Mouse (Mus musculus): ENCODE data around the gene Il25. TPM values are rescaled to one million over a fixed set of nuclear protein-coding genes. Genes with fewer than 3 reads are reported as not detected.

Gene Il25
- polyA plus RNA-seq, 1 experiment from 2014 or later: not detected

- 0 out of 2 replicates have a peak, but pooled peaks cover 3% of the 10 kb centered on the region for H3K36me3 ChIP-seq (ENCODE audit: control insufficient read depth, insufficient read depth, low read length)
- no peaks in the 10 kb centered on the region for H3K27me3 ChIP-seq (ENCODE audit: control insufficient read depth, insufficient read depth, low read length)
- DNase-seq (ENCODE audit: low spot score): no peak
- H3K9me3 ChIP-seq (ENCODE audit: control insufficient read depth, low read length): no peaks in the 10 kb centered on the region
- no peak overlapping the region for H3K4me2 ChIP-seq (replicated peaks; ENCODE audit: low read depth, low read length)
- no peaks in the 10 kb centered on the region; the same call in 1 of the 2 replicates for H3K4me1 ChIP-seq (replicated peaks; ENCODE audit: control insufficient read depth, insufficient read depth, low read length)
- WGBS: 72% methylated on average over 2 of the region's 2 CpGs
- H3K9ac ChIP-seq (ENCODE audit: low read depth, low read length): no peak overlapping the region
- no peak overlapping the region for H3K27ac ChIP-seq (ENCODE audit: low read depth, low read length)
- H3K4me3 ChIP-seq (ENCODE audit: low read depth, low read length): no peak overlapping the region
- ATAC-seq (ENCODE audit: low FRiP score): no peak
Observed at GRCm38 (mm10) chr14:54897445-54897844, 35.0 kb upstream of the Il25 start.

GRCm38 (mm10) chr14:54900383-54900782, 32.1 kb upstream of the Il25 start:
- H3K27me3 ChIP-seq (ENCODE audit: control insufficient read depth, insufficient read depth, low read length): no peaks in the 10 kb centered on the region
- ATAC-seq (ENCODE audit: low FRiP score): peak; percentile 50; the same call in 1 of the 2 replicates
- H3K9ac ChIP-seq (ENCODE audit: low read depth, low read length): no peak overlapping the region
- no peak overlapping the region for H3K4me3 ChIP-seq (ENCODE audit: low read depth, low read length)
- peak; percentile 86 for DNase-seq (ENCODE audit: low spot score)
- WGBS: 0% methylated on average over 3 of the region's 3 CpGs
- H3K9me3 ChIP-seq (ENCODE audit: control insufficient read depth, low read length): no peaks in the 10 kb centered on the region
- H3K4me2 ChIP-seq (replicated peaks; ENCODE audit: low read depth, low read length): no peak overlapping the region
- H3K36me3 ChIP-seq (ENCODE audit: control insufficient read depth, insufficient read depth, low read length): 0 out of 2 replicates have a peak, but pooled peaks cover 3% of the 10 kb centered on the region
- H3K27ac ChIP-seq (ENCODE audit: low read depth, low read length): no peak overlapping the region
- no peaks in the 10 kb centered on the region; the same call in 1 of the 2 replicates for H3K4me1 ChIP-seq (replicated peaks; ENCODE audit: control insufficient read depth, insufficient read depth, low read length)

- H3K9ac ChIP-seq (ENCODE audit: low read depth, low read length): no peak overlapping the region
- H3K27ac ChIP-seq (ENCODE audit: low read depth, low read length): no peak overlapping the region
- no peaks in the 10 kb centered on the region for H3K27me3 ChIP-seq (ENCODE audit: control insufficient read depth, insufficient read depth, low read length)
- no peak for DNase-seq (ENCODE audit: low spot score)
- H3K4me3 ChIP-seq (ENCODE audit: low read depth, low read length): no peak overlapping the region
- no peak for ATAC-seq (ENCODE audit: low FRiP score)
- H3K4me1 ChIP-seq (replicated peaks; ENCODE audit: control insufficient read depth, insufficient read depth, low read length): no peaks in the 10 kb centered on the region
- WGBS: 91% methylated on average over 4 of the region's 4 CpGs
- no peak overlapping the region for H3K4me2 ChIP-seq (replicated peaks; ENCODE audit: low read depth, low read length)
- no peaks in the 10 kb centered on the region for H3K9me3 ChIP-seq (ENCODE audit: control insufficient read depth, low read length)
- peaks cover 2% of the 10 kb centered on the region; the same call in 1 of the 2 replicates for H3K36me3 ChIP-seq (ENCODE audit: control insufficient read depth, insufficient read depth, low read length)
Observed at GRCm38 (mm10) chr14:54903641-54904040, 28.9 kb upstream of the Il25 start.

- no peaks in the 10 kb centered on the region for H3K27me3 ChIP-seq (ENCODE audit: control insufficient read depth, insufficient read depth, low read length)
- no peak overlapping the region for H3K9ac ChIP-seq (ENCODE audit: low read depth, low read length)
- no peaks in the 10 kb centered on the region for H3K4me1 ChIP-seq (replicated peaks; ENCODE audit: control insufficient read depth, insufficient read depth, low read length)
- DNase-seq (ENCODE audit: low spot score): no peak
- no peak overlapping the region for H3K4me2 ChIP-seq (replicated peaks; ENCODE audit: low read depth, low read length)
- WGBS: 85% methylated on average over 7 of the region's 7 CpGs
- H3K9me3 ChIP-seq (ENCODE audit: control insufficient read depth, low read length): no peaks in the 10 kb centered on the region
- H3K36me3 ChIP-seq (ENCODE audit: control insufficient read depth, insufficient read depth, low read length): peaks cover 2% of the 10 kb centered on the region; the same call in 1 of the 2 replicates
- ATAC-seq (ENCODE audit: low FRiP score): no peak
- no peak overlapping the region for H3K4me3 ChIP-seq (ENCODE audit: low read depth, low read length)
- no peak overlapping the region for H3K27ac ChIP-seq (ENCODE audit: low read depth, low read length)
Observed at GRCm38 (mm10) chr14:54908682-54909081, 23.8 kb upstream of the Il25 start.

- Histone ChIP-seq H3K4me3 (ENCODE audit: low read depth, low read length) (peak overlapping the region; percentile 81), H3K4me1 (replicated peaks; ENCODE audit: control insufficient read depth, insufficient read depth, low read length) (no peaks in the 10 kb centered on the region), H3K9ac (ENCODE audit: low read depth, low read length) (peak overlapping the region; percentile 97), H3K27me3 (ENCODE audit: control insufficient read depth, insufficient read depth, low read length) (no peaks in the 10 kb centered on the region), H3K4me2 (replicated peaks; ENCODE audit: low read depth, low read length) (peak overlapping the region; percentile 99), H3K36me3 (ENCODE audit: control insufficient read depth, insufficient read depth, low read length) (peaks cover 2% of the 10 kb centered on the region; the same call in 1 of the 2 replicates), H3K27ac (ENCODE audit: low read depth, low read length) (peak overlapping the region; percentile 74), H3K9me3 (ENCODE audit: control insufficient read depth, low read length) (no peaks in the 10 kb centered on the region)
- DNase-seq (ENCODE audit: low spot score) (peak; percentile 45), ATAC-seq (ENCODE audit: low FRiP score) (peak; percentile 78)
- 3% methylated on average over 39 of the region's 69 CpGs for WGBS
Observed at GRCm38 (mm10) chr14:54912109-54912850, 20.2 kb upstream of the Il25 start.

- H3K4me3 ChIP-seq (ENCODE audit: low read depth, low read length): peak within 1 kb of the TSS; percentile 81
- ATAC-seq (ENCODE audit: low FRiP score) (peak; percentile 93), DNase-seq (ENCODE audit: low spot score) (peak; percentile 87)
- no peaks in the 10 kb centered on the region for H3K27me3 ChIP-seq (ENCODE audit: control insufficient read depth, insufficient read depth, low read length)
- no peaks in the 10 kb centered on the region for H3K36me3 ChIP-seq (ENCODE audit: control insufficient read depth, insufficient read depth, low read length)
- peak within 1 kb of the TSS; percentile 99 for H3K4me2 ChIP-seq (replicated peaks; ENCODE audit: low read depth, low read length)
- H3K9ac ChIP-seq (ENCODE audit: low read depth, low read length): peak within 1 kb of the TSS; percentile 97
- under 1% methylated on average over 20 of the region's 28 CpGs for WGBS
- H3K4me1 ChIP-seq (replicated peaks; ENCODE audit: control insufficient read depth, insufficient read depth, low read length): no peaks in the 10 kb centered on the region
- peak within 1 kb of the TSS; percentile 74 for H3K27ac ChIP-seq (ENCODE audit: low read depth, low read length)
- no peaks in the 10 kb centered on the region for H3K9me3 ChIP-seq (ENCODE audit: control insufficient read depth, low read length)
Observed at GRCm38 (mm10) chr14:54912886-54913285, 19.6 kb upstream of the Il25 start, which contains the start of gene Slc22a17. Gene Slc22a17 (minus strand): TSS chr14:54913132.

GRCm38 (mm10) chr14:54913343-54913742, 19.2 kb upstream of the Il25 start:
- 24% methylated on average over 10 of the region's 10 CpGs for WGBS
- ATAC-seq (ENCODE audit: low FRiP score): peak; percentile 23
- Histone ChIP-seq H3K9me3 (ENCODE audit: control insufficient read depth, low read length) (no peaks in the 10 kb centered on the region), H3K36me3 (ENCODE audit: control insufficient read depth, insufficient read depth, low read length) (no peaks in the 10 kb centered on the region), H3K4me3 (ENCODE audit: low read depth, low read length) (peak overlapping the region; percentile 81), H3K27me3 (ENCODE audit: control insufficient read depth, insufficient read depth, low read length) (no peaks in the 10 kb centered on the region), H3K4me1 (replicated peaks; ENCODE audit: control insufficient read depth, insufficient read depth, low read length) (no peaks in the 10 kb centered on the region), H3K9ac (ENCODE audit: low read depth, low read length) (peak overlapping the region; percentile 97), H3K4me2 (replicated peaks; ENCODE audit: low read depth, low read length) (peak overlapping the region; percentile 99), H3K27ac (ENCODE audit: low read depth, low read length) (no peak overlapping the region)
- DNase-seq (ENCODE audit: low spot score): peak; percentile 39

- Histone ChIP-seq H3K36me3 (ENCODE audit: control insufficient read depth, insufficient read depth, low read length) (peaks cover 17% of the 10 kb centered on the region), H3K9me3 (ENCODE audit: control insufficient read depth, low read length) (peaks cover 7% of the 10 kb centered on the region; the same call in 1 of the 2 replicates), H3K27ac (ENCODE audit: low read depth, low read length) (no peak overlapping the region), H3K27me3 (ENCODE audit: control insufficient read depth, insufficient read depth, low read length) (no peaks in the 10 kb centered on the region), H3K4me3 (ENCODE audit: low read depth, low read length) (no peak overlapping the region), H3K4me2 (replicated peaks; ENCODE audit: low read depth, low read length) (no peak overlapping the region), H3K4me1 (replicated peaks; ENCODE audit: control insufficient read depth, insufficient read depth, low read length) (no peaks in the 10 kb centered on the region), H3K9ac (ENCODE audit: low read depth, low read length) (no peak overlapping the region)
- DNase-seq (ENCODE audit: low spot score) (no peak), ATAC-seq (ENCODE audit: low FRiP score) (no peak)
- 95% methylated on average over 16 of the region's 16 CpGs for WGBS
Observed at GRCm38 (mm10) chr14:54920076-54920685, 12.3 kb upstream of the Il25 start.
